Mouse (Mus musculus): ENCODE measurements around the gene Hhat. TPM values are rescaled to one million over a fixed set of nuclear protein-coding genes. Genes with fewer than 3 reads are reported as not detected.

Hhat gene
- total RNA-seq, 2 experiments from 2014 or later = 2.0 to 2.8 TPM

DNA sequence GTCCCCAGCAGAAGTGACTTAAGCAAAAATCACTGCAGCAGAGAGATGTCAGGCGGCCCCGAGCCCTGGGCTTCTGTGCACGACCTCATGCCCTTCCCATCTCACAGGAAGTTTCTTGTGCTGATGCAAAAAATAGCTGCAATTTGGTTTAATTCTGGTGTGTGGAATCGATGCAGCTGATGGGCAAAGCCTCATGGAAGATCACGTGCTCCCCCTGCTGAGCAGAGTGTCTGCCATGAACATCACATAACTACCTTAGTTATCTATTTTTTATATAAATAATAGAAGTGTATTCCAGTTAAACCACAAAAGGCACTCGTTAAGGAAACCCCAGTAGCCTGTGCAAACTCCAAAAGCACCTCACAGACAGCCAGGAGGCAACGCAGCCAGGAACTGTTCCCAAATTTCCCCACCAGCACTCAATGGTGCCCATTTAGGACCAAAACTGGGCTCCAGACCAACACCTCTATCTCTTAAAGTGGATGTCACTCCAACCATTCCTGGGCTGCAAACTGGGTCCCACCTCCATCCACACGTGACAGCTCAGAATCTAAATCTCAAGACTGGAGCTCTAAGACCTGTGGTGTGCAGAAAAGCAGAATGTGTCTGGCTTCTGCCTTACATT lies 118.9 kb downstream of the Hhat start:
- DNase-seq (ENCODE audit: low spot score in 2 of 2) = peak in 1 of 2 experiments; percentile 27

DNA sequence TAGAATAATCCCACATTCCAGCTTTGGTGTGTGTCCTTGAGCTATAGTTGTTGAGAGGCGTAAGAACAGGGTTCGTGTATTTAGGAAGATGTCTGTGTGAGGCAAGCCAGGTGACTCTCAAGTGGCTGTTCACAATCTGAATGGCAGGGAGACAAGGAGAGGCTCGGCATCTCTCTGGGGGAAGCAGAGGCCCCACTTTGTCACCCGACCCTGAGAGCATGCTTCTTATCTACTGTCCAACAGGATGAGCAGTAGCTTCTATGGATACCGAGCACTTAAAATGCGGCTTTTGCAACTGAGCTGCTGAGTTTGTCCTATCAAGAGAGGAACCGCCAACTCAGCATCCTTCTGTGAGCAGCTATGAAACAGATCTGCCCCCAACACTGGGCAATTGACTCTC lies 120.4 kb downstream of the Hhat start:
- DNase-seq (ENCODE audit: low spot score in 2 of 2) = no peak

DNA sequence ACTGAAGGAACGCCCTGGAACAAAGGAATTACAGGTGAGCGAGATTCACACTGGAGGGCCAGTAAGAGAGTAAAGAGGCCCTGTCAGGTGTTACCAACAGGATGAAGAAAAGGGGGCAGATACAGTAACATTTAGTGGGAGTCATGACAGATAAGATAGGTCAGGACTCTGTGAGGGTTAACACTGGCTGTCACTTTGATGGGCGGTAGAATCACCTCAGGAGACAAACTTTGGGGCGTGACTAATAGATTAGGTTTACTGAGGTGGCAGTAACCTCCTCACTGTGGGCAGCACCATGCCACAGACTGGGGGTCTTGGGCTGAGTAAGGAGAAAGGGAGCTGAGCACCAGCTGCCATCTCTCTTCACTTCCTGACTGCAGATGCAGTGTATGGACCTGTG lies 121.0 kb downstream of the Hhat start:
- DNase-seq (ENCODE audit: low spot score in 2 of 2) = no peak

DNA sequence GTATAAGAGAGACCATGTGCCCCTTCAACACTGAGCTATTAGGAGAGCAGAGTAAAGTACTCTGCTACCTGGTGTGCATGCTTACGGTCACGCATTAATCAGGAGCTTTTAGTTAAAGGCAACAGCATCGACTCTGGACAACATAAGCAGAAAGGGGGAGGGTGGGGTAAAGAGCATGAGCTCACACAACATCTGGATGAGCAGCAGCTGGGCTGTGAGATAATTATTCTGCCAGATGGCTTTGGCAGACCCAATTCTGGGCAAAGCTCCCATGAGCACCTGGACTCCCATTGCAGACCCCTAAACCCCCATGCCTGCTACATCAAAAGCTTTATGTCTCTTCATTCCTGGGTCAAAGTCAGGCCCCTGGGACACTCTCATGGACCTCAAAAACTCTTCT lies 121.8 kb downstream of the Hhat start:
- DNase-seq (ENCODE audit: low spot score in 2 of 2) = no peak

DNA sequence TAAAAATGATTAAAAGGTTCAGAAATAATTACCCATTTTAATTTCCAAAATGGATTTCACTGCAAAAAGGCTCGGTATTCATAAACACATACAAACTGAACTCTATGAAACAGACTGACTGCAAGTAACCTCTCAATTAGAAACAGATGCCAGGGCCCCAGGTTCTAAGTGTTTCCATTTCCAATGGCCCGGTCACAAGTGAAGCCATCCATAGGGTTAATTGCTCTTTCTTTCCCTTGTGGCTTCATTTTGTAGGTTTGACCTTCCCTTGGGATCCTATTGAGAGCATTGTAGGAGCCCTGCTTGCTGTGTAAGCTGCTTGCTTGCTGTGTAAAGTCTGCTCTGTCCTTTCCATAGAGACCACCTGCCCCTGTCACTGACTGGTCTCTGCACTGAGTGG lies 123.7 kb downstream of the Hhat start:
- DNase-seq (ENCODE audit: low spot score in 2 of 2) = no peak

DNA sequence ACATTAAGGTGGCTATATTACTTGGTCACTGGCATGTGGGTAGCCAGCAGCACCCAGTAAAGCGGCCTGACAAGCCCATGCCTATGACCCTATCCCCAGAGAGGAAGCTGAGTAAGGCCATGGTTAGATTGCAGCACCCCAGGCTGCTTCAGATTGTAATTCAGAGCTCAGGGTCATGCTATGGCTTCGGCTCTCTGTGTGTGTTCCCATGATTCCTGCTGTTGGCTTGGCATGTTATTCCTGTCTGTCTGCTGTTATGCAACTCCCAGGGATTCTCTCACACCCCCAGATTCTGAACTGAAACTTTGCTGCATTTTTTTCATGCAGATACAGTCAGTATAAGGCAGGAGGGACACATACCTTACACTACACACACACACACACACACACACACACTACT lies 128.9 kb downstream of the Hhat start:
- DNase-seq (ENCODE audit: low spot score in 2 of 2) = no peak

DNA sequence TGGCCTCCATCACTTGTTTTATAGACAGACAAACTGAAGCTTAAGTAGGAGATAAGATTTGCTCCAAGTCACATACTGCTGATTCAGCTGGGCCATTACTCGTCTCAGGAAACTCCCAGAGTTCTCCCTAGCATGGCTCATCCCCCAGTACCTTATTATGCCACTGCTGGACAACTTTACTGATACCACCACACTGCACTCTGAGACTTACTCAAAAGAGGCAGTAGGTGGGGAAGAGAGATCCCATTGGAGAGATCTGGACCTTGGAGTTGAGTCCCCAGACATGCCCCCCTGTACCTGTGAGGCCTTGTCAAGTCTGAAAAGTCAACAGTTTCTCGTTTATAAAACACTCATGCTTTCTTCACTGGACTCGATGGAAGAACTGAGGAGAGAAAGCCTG lies 131.8 kb downstream of the Hhat start:
- no peak for DNase-seq (ENCODE audit: low spot score in 2 of 2)

DNA sequence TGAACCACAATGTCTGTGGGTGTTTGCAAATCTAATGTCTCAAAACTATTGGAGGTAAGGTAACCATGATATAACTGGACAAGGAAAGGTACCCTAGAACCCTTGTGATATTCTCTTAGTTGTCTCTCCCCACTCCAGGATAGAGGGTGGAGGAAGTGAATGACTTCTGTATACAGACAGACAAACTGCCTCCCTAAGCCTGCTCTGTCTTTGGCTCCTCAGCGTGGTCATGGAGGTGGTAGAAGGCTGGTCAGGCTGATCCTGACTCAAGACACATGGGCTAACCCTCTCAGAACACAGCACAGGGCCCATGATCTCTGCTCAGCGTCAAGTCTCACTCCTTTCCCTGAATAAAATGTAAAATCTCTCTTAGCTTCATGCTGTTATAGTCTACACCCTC lies 149.2 kb downstream of the Hhat start:
- DNase-seq (ENCODE audit: low spot score in 2 of 2) = no peak

DNA sequence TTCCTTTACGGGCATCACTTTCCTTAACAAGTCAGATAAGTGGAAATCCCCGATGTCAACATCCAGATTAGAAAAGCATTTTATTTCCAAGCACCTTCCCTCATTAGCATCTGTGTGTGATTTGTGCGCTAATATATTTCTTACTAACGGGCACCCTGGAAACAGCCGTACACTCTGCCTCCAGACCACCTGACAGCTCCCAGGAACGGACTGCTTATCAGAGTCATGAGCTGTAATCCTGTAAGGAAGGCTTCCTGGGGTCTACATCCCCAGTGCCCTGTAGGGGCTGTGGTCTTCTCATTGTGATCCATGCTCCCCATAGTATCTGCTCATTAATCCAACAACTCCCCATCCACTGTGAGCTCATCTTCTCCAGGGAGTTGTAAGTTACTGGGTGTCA lies 157.8 kb downstream of the Hhat start:
- DNase-seq (ENCODE audit: low spot score in 2 of 2) = no peak

DNA sequence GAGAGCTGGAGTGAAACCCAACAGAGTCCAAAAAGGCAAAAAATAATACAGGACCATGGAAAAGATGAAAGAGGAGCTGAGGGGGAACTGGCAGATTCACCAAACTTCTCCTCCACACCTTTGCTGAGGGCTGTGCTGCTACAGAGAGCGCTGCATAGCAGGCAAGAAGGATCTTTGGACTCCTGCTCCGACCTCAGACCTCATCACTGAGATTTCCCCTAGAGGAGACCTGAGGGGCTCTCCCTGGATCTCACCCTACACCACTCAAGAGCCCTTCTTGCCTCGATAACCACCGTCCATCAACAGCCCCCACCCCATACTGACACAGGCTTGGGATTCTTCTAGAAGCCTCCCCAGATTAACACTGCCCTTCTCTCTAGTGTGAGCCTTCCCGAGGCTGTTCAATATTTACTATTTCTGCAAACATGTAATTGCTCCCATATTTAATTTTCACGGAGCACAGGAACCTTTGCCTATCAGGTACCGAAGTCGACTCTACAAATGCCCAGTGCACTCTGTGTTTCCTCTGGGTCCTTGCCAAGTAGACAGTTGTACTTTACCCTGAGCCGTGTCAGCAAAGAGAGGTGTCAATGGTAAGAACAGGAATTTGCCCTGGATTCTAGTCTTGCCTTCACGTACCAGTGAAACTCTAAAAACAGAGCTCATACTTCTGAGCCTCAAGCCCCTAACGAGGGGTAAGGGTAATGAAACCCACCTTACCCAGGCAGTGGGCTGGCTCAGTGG lies 158.9 kb downstream of the Hhat start:
- no peak for DNase-seq (ENCODE audit: low spot score in 2 of 2)

DNA sequence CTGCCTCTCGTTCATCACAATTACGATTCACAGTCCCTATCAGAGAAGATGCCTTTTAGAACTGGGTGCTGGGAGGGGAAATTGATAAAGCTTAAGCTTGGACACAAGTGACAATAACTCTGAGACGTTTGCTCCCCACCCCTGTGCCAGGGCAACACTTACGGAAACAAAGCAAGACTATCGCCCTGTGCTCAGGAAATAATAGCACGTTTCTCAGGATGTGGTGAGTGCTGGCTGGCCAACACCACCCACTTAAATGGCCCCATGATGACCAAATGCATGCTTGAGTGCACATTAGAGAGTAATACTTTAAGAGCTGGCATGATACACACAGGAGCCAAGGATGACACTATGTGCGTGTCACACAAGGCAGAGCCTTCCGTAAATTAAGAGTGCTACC lies 164.1 kb downstream of the Hhat start:
- DNase-seq (ENCODE audit: low spot score in 2 of 2) = no peak

DNA sequence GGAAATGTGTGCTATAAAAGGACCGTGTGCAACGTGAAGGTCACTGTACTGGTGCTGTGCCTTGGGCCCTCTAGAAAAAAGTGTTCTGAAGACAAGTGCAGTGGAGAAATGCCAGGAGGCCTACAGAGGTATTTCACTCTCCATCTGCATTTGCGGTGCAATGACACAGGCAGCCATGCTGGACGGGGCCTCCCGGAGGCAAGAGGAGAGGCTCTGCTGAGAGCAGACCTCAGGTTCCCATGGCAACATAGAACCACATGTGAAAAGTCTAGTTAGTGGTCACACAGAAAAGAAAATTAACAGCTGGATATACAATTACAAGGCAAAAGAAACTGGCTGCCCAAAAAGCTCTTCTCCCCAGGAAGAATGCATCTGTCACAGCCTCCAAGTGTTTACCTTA lies 166.6 kb downstream of the Hhat start:
- DNase-seq (ENCODE audit: low spot score in 2 of 2) = no peak

DNA sequence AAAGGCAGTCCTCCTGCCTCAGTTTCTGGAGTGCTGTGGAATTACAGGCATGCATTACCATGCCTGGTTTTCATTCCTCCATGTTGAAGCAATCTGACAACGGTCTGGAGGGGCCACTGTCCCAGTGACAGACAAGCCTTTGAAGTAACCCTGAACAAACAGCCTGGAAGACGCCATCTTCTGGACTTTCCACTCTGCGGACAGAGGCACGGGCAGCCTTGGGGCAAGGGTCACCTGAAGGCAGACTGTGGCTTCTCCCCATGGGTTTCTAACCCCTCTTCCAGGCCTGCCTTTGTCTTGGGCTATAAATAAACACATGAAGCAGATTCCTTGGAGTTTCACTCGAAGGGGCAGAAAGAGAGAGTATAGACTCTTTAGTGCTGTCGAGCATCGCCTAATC lies 167.5 kb downstream of the Hhat start:
- DNase-seq (ENCODE audit: low spot score in 2 of 2) = no peak

DNA sequence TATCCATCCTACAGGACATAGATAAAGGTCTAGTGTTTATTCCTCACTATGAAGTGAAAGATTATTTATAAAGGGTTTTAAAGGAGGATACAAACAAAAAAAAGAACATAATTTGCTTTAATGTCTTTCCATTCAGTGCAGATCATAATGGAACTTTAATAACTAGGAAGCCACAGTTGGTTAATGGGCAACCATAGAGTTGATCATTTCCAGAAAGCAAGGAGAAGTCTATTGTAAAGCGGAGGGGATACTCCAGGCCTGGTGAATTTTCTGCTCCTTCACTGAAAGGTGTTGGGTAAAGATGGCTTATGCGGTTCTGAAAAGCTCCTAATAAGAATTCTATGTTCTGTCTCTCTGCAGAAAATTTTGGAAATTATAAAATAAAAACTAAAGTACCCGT lies 169.8 kb downstream of the Hhat start:
- DNase-seq (ENCODE audit: low spot score in 2 of 2) = no peak

DNA sequence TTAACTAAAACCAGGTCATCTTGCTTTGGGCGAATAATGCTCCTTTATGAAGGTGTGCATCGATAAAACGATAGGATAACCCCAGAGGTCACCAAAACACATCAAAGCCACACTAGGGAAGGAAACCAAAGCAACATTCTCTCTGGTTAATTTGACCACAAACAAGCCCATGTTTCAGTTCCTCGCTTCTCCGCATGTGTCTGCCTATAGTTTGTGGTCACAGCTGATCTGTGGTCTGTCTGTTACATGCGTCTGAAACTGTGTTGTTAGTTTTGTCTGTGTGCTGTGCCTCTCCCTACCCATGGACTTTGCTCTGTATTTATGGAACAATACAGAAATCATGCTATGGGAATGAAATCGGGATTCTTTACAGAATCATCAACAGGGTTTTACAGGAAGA lies 171.3 kb downstream of the Hhat start:
- DNase-seq (ENCODE audit: low spot score in 2 of 2) = no peak

DNA sequence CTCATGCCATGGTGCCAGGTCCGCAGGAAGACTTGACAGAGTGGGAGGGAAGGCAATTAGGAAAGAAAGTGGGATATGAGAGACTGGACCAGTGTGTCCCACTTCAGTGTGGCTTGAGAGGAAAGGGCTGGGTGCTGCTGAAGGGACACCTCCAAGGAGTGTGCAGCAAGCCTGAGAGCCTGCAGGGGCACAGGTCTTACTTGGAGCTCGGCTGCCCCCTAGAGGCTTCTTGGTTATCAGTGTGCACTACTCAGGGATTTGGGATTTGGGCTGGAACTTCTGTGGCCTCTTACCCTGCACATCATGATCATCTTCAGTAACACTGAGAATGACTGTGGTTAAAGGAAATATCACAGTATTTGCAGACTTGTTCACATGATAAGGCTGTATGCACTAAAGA lies 172.6 kb downstream of the Hhat start:
- peak; percentile 91 to 93 for DNase-seq (ENCODE audit: low spot score in 2 of 2)

DNA sequence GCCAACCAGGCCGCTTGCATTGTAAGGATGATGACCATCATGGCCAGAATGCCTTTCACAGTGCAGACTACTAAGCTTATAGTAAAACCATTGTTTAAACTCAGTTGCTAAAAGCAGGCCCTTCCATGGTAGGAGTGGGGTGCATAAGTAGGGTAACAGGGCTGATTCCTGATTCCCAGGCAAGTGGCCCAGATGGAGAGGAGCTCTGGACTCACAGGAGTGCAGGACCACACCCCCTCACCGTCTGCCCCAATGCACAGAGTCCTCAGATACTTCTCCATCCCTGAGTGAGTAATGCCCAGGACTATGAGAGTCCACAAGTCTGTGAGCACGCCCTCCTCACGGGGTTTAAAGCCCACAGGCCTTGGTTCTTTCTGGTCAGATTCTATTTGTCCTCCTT lies 175.6 kb downstream of the Hhat start:
- DNase-seq (ENCODE audit: low spot score in 2 of 2) = no peak

DNA sequence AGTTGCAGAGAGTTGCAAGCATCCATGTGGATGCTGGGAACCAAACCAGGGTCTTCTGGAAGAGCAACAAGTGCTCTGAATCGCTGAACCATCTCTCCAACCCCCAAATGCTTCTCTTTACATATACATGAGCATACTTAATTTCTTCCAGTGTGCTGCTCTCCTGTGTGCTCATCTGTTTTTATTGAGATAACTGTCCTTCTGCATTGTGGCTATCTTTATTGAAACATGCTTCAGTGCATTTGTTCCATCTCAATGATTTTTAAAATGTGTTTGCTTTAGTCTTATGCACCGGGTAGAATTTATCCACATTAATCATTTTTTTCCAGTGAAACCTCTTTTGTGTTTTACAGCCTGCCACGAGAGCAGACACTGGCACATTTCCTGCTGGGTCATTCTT lies 177.5 kb downstream of the Hhat start:
- no peak for DNase-seq (ENCODE audit: low spot score in 2 of 2)

DNA sequence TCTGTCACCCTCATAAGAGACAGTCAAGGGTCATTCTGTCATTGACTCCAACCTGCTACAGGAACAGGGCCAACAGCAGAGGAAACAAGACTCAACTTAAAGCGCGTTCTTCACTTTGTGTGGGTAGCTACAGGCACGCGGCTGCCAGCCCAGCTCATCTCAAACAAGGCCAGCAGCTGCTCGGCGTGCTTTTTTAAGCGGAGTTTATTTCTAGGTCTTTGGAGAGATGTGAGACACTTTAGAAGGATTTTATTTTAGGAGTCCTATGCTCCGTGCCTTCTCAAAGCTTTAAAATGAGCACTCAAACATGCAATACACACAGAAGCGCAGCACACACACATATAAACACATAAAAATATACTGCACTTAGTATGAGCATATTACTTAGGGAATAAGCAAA lies 183.6 kb downstream of the Hhat start:
- DNase-seq (ENCODE audit: low spot score in 2 of 2) = no peak

DNA sequence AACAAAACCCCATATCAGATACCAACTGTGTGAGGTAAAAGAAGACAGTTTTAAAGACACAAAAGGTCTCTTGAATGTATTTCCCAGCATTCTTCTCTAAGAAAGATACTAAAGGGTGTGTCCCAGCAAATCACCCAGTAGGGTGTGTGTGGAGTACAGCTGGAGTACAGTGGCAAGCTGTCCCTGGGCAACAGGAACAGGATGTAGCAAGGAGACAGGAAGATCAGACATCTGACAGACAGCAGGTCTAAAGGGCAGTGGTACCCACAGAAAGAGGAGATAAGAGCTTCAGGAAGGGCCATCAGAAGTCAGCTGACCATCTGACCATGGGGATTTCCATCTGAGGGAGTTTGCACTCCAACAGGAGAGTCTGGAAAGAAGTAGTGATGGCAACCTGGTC lies 185.7 kb downstream of the Hhat start:
- no peak for DNase-seq (ENCODE audit: low spot score in 2 of 2)

DNA sequence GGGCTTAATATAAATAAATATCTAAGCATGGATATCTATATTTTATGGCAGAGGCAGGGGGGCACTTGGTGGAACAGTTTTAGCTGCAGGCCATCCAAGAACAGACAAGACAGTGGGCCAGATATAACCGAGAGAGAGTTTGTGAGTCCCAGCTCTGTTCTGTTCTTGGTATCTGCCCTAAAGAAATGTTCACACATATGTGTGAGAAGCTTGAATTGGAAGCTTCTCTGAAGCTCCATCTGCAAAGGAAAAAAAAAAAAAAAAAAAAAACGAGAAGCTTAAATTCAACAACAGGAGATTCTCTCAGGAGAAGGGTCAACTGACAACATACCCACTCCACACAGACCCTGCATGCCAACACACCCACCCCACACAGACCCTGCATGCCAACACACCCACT lies 188.1 kb downstream of the Hhat start:
- DNase-seq (ENCODE audit: low spot score in 2 of 2) = no peak

DNA sequence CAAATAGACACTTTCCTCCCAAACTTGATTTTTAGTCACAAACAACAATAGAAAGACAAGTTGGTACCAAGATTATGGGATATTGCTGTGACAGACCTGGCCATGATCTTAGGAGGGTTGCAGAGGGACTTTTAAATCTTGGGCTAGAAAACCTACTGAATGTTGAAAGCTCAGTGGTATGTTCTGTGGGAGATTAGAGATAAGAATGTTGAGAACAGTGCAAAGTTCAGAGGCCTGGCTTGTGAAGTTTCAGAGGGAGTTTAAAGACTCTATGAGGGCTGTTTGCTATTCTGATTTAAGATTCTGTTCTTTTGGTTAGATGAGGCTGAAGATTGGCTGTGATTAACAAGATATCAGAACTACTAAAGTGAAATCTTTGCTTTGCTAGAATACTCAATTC lies 206.3 kb downstream of the Hhat start:
- no peak for DNase-seq (ENCODE audit: low spot score in 2 of 2)

DNA sequence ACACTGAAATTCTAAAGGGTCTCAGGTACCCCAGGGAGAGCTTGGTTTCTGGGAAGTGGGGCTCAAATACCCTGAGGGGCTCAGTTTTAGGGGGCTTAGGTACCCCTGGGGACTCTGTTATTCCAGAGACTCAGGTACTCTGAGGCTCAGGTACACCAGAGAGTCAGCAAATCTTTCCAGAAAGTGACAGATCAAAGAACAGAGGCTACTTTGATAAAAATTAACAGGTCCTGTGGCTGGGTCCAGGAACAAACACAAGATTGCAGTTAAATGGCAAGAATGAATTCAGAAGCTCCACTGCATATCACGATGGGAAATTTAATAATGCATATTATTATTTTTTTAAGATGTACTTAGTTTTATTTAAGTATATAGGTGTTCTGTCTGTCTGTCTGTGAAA lies 211.7 kb downstream of the Hhat start:
- no peak for DNase-seq (ENCODE audit: low spot score in 2 of 2)

Data from layer of hippocampus, postnatal 10 days (tissue).